Mouse (Mus musculus) cerebellum, adult 18-20 months (tissue): ENCODE measurements around the gene Bid.

Experiments
- DNase-seq, 2 experiments: peaks; one replicate each; pipeline ENCODE4 v3.0.0; 2021

Gene Bid

DNA sequence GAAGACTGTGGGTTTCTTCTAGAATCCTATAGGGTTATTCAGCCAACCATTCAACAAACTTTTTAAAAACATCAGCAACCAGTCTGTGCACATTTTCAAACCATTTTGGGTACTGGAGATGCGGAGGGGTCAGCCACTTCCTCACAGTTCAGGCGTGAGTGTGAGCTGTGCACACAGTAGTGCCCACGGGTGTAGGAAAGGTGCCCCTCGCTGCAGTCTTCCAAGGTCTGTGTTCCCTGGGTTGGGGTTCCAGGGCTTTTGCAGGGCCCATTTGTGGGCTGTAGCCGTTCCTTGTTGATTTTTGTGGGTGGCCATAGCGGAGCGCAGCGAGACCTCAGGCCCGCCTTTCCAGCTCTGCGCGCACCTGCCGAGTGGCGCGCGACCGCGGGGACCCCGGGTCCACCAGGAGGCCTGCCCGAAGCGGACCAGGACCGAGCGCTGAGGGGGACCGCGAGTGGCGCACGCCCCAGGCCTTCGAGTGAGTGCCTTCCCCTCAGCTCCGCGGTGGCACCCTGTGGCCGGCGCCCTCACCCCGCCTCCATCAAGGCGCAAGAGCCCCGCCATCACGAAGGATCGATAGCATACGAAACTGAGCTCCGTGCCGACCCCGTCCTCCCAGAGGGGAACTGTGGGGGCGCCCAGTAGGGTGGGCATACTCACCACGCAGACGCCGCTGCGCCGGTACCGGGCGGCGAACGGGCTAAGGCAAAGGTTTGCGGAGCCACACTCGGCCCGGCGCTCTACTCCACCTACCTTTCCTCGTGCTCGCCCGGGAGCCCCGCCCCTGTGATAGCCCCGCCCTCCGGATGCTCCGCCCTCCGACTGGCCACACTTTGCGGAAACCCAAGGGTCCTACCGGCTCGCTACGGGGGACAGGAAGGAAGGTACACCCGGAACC lies at the start of gene Bid:
Bid (minus strand) TSS at position 780 of the 898 bp plus-strand sequence.
- DNase-seq, result peak; percentile 42 to 51

DNA sequence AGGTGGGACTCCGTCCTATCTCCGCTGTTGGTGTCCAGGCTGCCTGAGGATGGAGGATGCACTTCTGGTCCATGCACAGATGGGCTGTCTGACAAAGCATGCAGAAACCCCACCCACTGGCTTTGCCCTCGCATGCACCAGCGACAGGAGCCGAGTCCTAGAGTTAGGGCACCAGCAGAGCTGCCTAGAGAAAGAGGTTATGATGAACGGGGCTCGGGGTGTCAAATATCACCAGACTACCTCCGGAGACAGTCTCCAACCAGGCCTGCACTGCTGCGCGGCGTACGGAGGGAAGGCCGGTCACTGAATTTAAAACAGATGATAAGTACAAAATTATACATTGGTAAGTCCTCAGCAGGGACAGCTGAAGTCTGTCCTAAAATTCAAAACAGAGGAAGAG lies 49.2 kb upstream of the Bid start:
- DNase-seq, result no peak

DNA sequence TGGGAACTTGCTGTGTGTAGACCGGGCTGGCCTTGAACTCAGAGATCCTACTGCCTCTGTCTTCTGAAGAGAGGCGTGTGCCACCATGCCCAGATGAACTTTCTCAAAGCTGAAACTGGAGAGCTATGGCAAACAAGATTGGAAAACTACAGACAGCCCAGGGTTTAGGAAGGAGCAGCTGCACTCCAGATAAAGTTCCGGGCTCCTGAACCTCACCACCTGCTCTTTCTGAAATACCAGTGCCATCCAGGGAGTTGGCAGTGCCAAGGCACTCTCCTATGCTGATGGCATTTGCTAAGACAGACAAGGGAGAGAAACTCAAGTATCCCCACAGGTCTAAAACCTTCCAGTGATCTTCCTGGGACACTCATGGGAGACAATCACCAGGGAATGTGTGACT lies 47.5 kb upstream of the Bid start:
- DNase-seq, result peak in 1 of 2 experiments; percentile 37

DNA sequence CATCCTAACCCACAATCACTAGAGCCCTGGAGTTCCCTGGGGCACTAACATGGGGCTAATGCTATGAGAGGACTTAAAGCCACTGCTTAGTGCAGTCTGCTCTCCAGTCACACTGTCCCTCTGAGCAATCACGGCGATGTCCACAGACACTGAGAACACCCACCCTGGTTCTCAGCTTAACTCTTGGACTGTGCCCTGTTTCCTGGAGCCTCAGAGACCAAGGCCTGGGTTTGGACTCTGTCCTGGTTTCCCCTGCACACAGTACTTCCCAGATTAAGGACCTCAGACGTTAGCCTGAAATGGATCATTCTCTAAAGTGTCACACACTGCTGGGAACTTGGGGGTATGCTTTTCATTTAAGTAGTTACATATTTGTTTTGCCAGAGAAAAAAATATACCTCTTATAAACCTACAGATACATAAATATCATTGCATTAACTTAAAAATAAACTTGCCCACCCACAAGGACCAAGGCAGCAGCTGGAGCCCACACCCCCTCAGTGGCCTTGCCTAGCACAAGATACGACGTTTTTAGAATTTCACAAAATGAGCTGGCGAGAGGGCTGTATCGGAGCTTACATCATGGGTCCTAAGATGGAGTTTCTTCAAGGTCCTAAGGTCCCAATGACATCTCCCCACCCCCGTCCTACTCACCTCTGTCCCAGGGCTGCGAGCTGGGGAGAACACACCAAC lies 43.8 kb upstream of the Bid start:
- DNase-seq, result no peak

DNA sequence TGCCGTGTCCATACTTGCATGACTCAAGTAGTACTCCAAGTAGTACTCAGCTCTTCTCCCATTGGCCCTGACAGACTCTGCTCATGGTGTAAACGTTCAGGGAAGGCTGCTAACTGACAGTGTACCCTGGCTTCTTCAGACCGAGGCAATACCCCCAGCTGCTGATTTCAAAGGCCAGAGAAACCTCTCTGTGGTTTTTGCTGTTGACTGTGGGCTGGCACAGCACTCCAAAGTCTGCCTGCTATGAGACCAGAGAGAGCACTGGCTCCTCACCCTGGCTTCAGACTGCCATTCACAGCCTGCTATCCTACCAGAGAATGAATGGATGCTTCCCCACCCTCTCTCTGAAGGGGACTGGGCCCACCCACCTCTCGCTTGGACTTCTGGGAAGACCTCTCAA lies 40.7 kb upstream of the Bid start:
- no peak for DNase-seq

DNA sequence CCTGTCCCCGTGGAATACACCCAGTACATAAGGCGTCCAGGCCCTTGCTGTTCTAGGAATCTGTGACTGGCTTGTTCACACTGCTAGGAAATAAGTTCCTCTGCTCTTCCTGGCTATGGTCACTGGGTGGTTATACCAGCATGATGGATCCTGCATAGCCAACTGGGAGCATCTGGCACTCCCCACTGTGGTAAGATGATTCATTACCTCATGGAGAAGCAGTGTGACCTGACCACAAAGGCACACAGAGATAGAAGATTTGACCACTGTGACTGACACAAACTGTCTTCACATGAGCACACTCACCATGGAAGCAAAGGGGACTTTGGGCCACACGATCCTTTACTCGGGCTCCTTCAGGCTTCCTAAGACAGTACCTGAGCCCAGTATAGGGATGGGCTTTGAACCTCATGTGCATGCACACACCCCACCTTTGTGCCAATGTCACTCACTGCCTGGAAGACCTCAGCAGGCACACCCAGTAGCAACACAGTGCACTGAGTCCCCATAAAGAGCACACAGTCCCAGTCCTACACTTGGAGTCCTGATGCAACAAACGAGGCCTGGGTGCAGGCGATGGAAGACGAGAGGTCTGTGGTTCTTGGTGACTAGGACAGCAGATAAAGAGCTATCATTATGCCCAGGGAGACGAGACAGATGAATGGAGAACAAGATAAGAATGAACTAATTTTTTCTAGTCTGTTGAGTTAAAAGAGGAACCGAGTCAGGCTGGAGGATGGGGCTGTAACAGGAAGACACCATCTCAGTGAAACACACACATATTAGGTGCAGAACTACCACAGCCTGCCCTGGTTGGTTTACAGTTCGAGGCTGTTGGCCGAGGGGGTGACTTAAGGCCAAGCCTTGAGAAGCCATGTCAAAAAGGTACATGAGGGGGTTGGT lies 39.9 kb upstream of the Bid start:
- no peak for DNase-seq

DNA sequence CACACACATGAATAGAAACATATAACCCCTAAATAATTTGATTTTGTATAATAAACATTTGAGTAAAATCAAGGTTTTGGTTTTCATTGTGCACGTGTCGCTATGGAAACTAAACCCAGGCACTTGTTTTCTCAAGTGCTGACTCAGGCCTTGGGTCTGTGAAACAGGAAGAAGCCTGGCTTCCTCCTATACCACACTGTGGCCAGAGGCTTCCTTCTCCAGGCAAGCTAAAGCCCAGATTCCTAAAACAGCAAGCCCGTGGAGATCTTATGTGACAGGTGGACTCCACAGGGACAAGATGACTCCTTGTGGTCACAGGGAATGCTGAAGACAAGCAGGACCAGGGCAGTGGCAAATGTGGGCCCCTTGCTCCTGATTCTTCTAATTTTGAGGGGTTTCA lies 38.6 kb upstream of the Bid start:
- no peak for DNase-seq

DNA sequence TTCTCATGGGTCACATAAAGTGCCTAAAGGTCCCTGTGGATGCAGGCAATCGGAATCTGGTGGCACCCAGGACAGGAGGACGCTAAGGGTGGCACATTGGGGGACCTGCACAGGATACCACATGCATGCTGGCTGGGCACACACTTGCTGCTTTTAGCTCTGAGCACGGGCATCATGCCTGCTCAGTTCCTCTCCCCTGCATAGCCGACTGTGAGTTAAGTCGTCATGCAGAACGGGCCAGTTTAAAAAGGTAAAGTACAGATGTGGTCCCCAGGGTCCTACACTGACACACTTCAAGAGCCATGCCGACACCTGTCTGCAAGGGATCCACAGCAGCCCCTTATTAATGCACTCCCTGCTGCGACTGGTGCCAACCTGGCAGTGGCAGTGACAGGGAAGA lies 37.6 kb upstream of the Bid start:
- no peak for DNase-seq

- DNase-seq, result no peak
These were observed 35.8 kb upstream of the Bid start for GRCm38 (mm10) chr6:120952475-120952874.

DNA sequence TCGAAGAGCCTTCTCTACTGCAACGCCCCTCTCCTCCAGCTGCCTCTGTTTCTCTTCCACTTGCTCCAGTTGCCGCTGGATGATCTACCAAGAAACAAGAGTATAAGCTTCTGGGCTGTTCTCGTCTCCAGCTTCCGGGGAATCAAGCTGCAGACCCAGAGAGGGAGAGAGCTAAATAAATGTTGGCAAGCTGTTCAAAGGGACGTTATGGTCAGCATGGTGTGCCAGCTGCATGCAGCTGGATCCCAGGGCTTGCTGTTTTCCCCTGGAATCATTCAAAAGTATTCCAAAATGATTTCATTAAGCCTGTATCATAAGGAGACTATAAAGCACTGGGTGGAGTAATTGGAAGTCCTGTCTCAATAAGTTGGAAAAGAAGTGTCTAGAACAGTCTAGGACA lies 34.7 kb upstream of the Bid start:
- no peak for DNase-seq

- no peak for DNase-seq
These were observed 28.9 kb upstream of the Bid start for GRCm38 (mm10) chr6:120945510-120945909.

- DNase-seq, result no peak
These were observed 27.3 kb upstream of the Bid start for GRCm38 (mm10) chr6:120943964-120944363.

DNA sequence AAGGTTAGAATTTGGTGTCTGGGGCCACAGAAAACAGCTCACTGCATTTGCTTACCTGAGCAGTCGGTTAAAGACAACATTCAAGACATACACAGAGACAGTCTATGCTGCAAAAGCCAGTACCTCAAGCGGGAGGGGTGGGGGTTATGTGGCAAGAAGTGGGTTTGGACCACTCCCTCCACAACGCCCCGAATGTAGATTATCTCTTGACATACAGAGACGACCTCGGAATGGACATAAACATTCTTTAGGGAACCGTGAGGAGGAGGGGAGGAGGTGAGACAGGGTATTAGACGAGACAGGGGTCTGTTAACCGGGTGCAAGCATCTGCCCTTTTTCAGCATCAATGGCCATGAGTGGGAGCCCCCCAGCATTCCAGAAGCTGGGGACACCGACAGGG lies 26.9 kb upstream of the Bid start:
- no peak for DNase-seq

DNA sequence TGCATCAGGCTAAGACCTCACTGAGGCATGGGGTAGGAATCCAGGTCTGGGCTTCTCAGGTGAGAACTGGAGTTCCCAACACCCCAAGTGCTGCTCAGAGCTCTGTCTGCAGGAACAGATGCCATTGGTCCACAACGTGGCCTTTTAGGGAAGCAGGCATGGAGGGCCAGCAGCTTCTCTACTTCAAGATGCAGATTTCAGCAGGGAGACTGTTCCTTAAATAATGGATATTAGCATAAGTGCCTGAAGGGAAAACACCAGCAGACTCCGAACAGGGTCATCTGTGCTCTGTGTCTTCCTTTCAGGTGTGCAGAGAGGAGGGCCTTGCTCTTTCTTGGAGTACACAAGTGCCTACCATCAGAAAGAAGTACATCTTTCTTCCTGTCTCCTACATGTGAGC lies 26.4 kb upstream of the Bid start:
- no peak for DNase-seq

DNA sequence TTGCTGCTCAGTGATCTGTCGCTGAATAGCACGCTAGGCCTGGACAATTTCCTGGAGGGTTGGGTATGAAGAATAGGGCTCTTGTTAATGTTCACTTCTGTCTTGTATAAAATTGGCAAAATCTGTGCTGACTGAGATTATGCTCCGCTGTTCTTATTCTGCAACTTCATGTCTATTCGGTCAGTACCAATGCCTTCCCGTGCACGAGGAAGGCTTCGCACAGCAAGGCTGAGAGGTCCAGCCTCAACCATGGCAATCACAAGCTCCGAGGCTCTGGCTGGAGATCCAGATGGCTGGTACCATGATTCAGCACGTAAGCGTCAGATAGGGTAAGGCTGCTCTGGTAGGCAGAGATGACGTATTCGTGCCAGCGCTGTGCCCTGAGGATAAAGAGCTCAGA lies 24.9 kb upstream of the Bid start:
- DNase-seq, result no peak

DNA sequence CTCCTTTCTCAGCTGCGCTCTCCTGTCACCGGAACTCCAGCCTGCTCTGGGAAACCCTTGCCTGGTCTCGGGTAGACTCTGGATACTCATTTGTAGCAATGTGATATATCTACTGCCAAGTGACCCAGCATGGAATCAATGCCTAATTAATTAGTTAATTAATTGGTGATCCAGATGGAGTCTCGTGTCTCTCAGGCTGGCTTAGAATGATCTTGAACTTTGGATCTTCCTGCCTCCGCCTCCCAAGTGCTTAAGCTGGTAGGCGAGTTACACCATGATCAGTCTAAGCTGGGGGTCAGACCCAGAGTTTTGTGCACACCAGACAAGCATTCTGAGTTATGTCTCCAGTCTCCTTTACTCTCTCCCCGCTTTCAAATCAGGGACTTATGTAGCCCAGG lies 24.4 kb upstream of the Bid start:
- no peak for DNase-seq

DNA sequence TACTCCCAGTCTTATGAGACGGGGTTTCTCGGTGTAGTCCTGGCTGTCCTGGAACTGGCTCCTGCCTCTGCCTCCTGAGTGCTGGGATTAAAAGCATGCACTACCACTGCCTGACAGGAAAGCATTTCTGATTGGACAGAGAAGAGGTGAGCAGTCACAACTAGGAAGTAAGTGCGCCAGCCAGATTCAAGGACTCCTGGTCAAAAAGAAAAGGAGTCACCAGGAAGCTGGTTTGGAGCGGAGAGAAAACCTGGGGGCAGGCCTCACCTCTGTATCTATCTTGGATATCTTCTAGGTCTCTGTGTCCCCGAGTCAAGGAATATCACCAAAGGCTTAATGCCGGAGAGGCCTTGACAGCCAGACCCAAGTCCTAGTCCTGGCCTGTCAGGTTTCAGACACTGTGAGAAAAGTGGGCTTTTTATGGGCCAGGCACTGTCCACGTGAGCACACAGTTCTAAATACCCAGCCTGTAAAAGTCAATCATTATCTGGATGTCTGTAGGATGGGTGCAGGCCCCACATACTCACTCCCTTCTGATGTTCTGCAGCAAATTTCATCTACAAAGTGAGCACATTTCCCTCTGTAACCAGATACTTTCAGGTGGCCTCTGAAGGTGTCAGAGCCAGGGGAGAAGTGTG lies 23.9 kb upstream of the Bid start:
- no peak for DNase-seq

- DNase-seq, result no peak
These were observed 23.1 kb upstream of the Bid start for GRCm38 (mm10) chr6:120939783-120940182.

DNA sequence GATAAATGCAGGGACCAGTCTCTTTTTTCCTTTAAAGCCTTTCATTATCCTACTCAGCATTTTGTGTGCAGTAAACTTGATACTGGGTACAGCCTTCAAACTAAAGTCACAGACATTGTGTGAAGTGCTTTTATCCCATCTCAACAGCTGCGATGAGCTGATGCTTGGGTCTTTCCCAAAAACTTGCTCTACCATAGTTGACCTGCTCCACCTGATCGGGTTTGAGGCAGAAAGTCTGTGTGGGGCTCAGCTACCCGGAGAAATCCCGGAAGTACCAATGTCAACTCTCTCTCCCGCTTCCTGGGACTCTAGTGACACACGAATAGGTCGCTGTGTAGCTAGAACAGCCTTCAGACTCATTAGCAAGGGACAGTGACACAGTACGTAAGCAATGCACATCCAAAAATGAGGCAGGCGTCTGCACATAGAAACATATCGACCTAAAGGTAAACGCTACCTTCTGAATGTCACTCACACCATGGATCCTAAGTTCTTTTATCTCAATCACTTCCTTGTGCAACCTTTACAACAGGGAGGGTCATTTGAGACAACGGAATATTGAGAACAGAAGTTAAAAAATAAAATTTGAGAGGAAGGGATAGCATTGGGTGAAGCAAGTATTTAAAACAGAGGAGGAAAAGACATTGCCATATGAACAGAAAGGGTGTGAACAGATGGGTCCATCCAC lies 22.3 kb upstream of the Bid start:
- DNase-seq, result no peak

GRCm38 (mm10) chr6:120937999-120938608 lies 21.5 kb upstream of the Bid start:
- DNase-seq, result no peak

DNA sequence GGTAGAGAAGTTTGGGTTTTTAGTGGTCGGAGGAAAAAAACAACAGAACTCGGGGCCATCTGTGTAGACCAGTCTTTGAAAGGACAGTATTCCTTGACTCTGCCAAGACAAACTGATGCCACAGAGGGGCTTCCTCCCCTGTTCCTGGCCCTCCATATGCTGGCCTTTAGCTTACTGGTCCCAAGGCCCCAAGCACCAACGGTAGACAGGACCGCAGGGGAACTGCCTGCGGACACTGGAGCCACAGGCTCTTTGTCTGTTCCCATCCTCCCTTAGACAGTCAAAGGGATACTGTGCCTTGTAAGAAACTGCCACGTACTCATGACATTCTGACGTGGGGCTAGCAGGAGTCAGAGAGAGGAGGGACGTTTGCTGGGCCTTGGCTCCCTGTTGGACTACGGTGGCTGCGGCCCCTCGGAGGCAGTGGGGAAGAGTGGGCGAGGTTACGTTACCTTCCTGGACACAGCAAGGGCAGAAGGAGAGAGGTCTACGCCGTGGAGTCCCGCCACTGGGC lies 20.5 kb upstream of the Bid start:
- DNase-seq, result no peak

GRCm38 (mm10) chr6:120934176-120934575 lies 17.5 kb upstream of the Bid start:
- DNase-seq, result no peak
